In the genomic region with DNA sequence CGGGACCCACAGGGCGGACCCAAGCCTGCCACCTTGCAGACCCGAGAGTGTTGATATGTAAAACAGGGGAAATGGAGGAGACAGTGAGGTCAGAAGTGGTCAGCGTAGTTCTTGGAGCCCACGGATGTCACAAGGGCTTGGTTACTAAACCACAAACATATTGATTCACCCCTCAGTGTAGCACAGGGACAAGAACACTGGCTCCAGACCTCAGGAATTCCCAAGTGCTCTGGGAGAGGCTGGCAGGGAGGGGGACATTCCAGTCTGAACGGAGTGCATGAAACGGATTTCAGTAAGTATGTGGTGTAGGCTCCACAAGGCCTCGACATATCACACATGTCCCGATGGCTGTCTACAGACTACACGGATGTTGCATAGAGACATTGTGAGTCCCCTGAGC, we compare ENCODE assay signal across 26 mouse cellular contexts. TPM values are rescaled to one million over a fixed set of nuclear protein-coding genes. Genes with fewer than 3 reads are reported as not detected.
DNase-seq lines count a peak whose midpoint lies in the region; ATAC-seq and TF ChIP-seq lines count a peak whose summit lies in the region.
"Had no signal": no experiment of that assay in that cellular context is flagged by ENCODE, and none has a peak within 500 bp of the region (broad histone marks: within the 10 kb centered on the region; RNA-seq: fewer than 3 reads in every experiment).

No protein-coding gene starts in this region.

- H3K4me3 ChIP-seq in lung, adult 2 months (replicated peaks; ENCODE audit: extremely low read depth, low read depth, low read length), result no peak overlapping the region
- no peak overlapping the region for H3K4me3 ChIP-seq in lung, postnatal 0 days (ENCODE audit: low read depth, low read length)
- no peak overlapping the region for H3K4me3 ChIP-seq in myocyte
- H3K4me3 ChIP-seq: embryonic facial prominence, embryonic 12.5 days; forebrain, embryonic 12.5 days; heart, embryonic 13.5 days; hindbrain, embryonic 15.5 days had no signal

- H3K79me2 ChIP-seq in myocyte (ENCODE audit: control insufficient read depth, insufficient read depth), result no peaks in the 10 kb centered on the region

- H3K36me3 ChIP-seq in lung, postnatal 0 days (ENCODE audit: insufficient read depth, low read length), result no peaks in the 10 kb centered on the region
- no peaks in the 10 kb centered on the region for H3K36me3 ChIP-seq in myocyte (ENCODE audit: control insufficient read depth, insufficient read depth)
- H3K36me3 ChIP-seq: embryonic facial prominence, embryonic 12.5 days; forebrain, embryonic 12.5 days; G1E; heart, embryonic 13.5 days; hindbrain, embryonic 15.5 days had no signal

- H3K9me3 ChIP-seq in lung, postnatal 0 days (ENCODE audit: low read length), result no peaks in the 10 kb centered on the region
- H3K9me3 ChIP-seq: embryonic facial prominence, embryonic 12.5 days; forebrain, embryonic 12.5 days; G1E; heart, embryonic 13.5 days; hindbrain, embryonic 15.5 days had no signal

- peak overlapping the region; percentile 93 for H3K27ac ChIP-seq in lung, postnatal 0 days (ENCODE audit: low read length)
- H3K27ac ChIP-seq: embryonic facial prominence, embryonic 12.5 days; forebrain, embryonic 12.5 days; heart, embryonic 13.5 days; hindbrain, embryonic 15.5 days had no signal

- no peaks in the 10 kb centered on the region for H3K27me3 ChIP-seq in lung, postnatal 0 days (replicated peaks; ENCODE audit: insufficient read depth, low read length)
- H3K27me3 ChIP-seq in myocyte (ENCODE audit: control insufficient read depth, insufficient read depth, insufficient read length), result no peaks in the 10 kb centered on the region
- H3K27me3 ChIP-seq: embryonic facial prominence, embryonic 12.5 days; forebrain, embryonic 12.5 days; hindbrain, embryonic 15.5 days had no signal

- no peak for TF ChIP-seq CTCF in lung, adult 2 months (IDR thresholded peaks at IDR 0.05; ENCODE audit: insufficient read depth, low read length)
- TF ChIP-seq CTCF in lung, postnatal 0 days (IDR thresholded peaks at IDR 0.05), result no peak

- H3K4me1 ChIP-seq in lung, adult 2 months (ENCODE audit: control insufficient read depth, insufficient read depth, low read length), result no peaks in the 10 kb centered on the region
- H3K4me1 ChIP-seq in lung, postnatal 0 days (ENCODE audit: insufficient read depth, low read depth, low read length), result 0 out of 2 replicates have a peak, but pooled peaks cover 3% of the 10 kb centered on the region
- H3K4me1 ChIP-seq: embryonic facial prominence, embryonic 12.5 days; forebrain, embryonic 12.5 days; hindbrain, embryonic 15.5 days had no signal

- peak; percentile 92 for TF ChIP-seq EP300 in lung, postnatal 0 days (IDR thresholded peaks at IDR 0.05)

- WGBS in lung, adult 2 months, result 60% methylated on average over 10 of the region's 10 CpGs
- WGBS in lung, postnatal 0 days, result 38% methylated on average over 10 of the region's 10 CpGs

- no peak for TF ChIP-seq POLR2A in lung, adult 2 months (IDR thresholded peaks at IDR 0.05; ENCODE audit: borderline replicate concordance, extremely low read depth, low read depth, low read length)
- TF ChIP-seq POLR2A in myocyte (IDR thresholded peaks at IDR 0.05; ENCODE audit: insufficient read length, low read depth), result no peak

- ATAC-seq in lung, postnatal 0 days, result peak; percentile 64
- ATAC-seq: CD4-positive, CD25-positive, alpha-beta regulatory T cell, adult 4 months; forebrain, embryonic 16.5 days had no signal

- no peak overlapping the region for H3ac ChIP-seq in myocyte (ENCODE audit: control insufficient read depth, insufficient read length)

- H3K9ac ChIP-seq in lung, postnatal 0 days (replicated peaks; ENCODE audit: low read depth), result no peak overlapping the region
- H3K9ac ChIP-seq: embryonic facial prominence, embryonic 12.5 days; forebrain, embryonic 12.5 days; heart, embryonic 13.5 days; hindbrain, embryonic 15.5 days had no signal

- H3K4me2 ChIP-seq in lung, postnatal 0 days (replicated peaks; ENCODE audit: low read depth, low read length), result 0 out of 2 replicates have a peak overlapping the region, but pooled peaks have one; percentile 46
- H3K4me2 ChIP-seq in myocyte (ENCODE audit: low read depth), result peak overlapping the region; percentile 20
- H3K4me2 ChIP-seq: embryonic facial prominence, embryonic 12.5 days; forebrain, embryonic 12.5 days; heart, embryonic 13.5 days; hindbrain, embryonic 15.5 days had no signal

- DNase-seq in 3134 (ENCODE audit: extremely low read depth, insufficient read length, low spot score), result peak; percentile 55
- DNase-seq in lung, adult 2 months, result peak; percentile 53
- DNase-seq in lung, postnatal 0 days (ENCODE audit: low spot score), result peak; percentile 86
- no peak for DNase-seq in frontal cortex, postnatal 36 days (ENCODE audit: low spot score in 2 of 2)
- no peak for DNase-seq in heart, adult 8-10 months (ENCODE audit: low spot score)
- DNase-seq: adrenal gland, postnatal 10 days; B cell, adult 2 months; cerebellum, adult 11-12 months; cerebellum, adult 9-10 months; cerebellum, postnatal 25 days; gastrocnemius, postnatal 25 days; heart, postnatal 36 days had no signal

TF ChIP-seq in myocyte, 11 proteins besides CTCF, POLR2A, EP300 and RAD21:
- no peak for TF ChIP-seq REST (IDR thresholded peaks at IDR 0.05; ENCODE audit: insufficient read depth, insufficient read length)
- no peak for TF ChIP-seq TCF12 (IDR thresholded peaks at IDR 0.05; ENCODE audit: insufficient read depth, poor library complexity, severe bottlenecking)
- TF ChIP-seq MYOG (IDR thresholded peaks at IDR 0.05; ENCODE audit: control insufficient read depth in 1 of 3, insufficient read depth in 1 of 3, insufficient read length in 2 of 3, low read depth in 2 of 3), result no peak
- TF ChIP-seq MYOD1 (IDR thresholded peaks at IDR 0.05; ENCODE audit: control insufficient read depth in 1 of 3, insufficient read length in 2 of 3, low read depth in 2 of 3), result no peak
- TF ChIP-seq POLR2AphosphoS2 (IDR thresholded peaks at IDR 0.05; ENCODE audit: insufficient read length, low read depth), result no peak
- no peak for TF ChIP-seq SRF (IDR thresholded peaks at IDR 0.05; ENCODE audit: control insufficient read depth, insufficient read length, low read depth)
- TF ChIP-seq E2F4 (IDR thresholded peaks at IDR 0.05; ENCODE audit: insufficient read depth), result no peak
- TF ChIP-seq USF1 (IDR thresholded peaks at IDR 0.05; ENCODE audit: low read depth), result no peak
- TF ChIP-seq TCF3 (IDR thresholded peaks at IDR 0.05; ENCODE audit: insufficient read length, low read depth), result no peak
- TF ChIP-seq MAX (IDR thresholded peaks at IDR 0.05; ENCODE audit: low read depth), result no peak
- TF ChIP-seq CEBPB (IDR thresholded peaks at IDR 0.05; ENCODE audit: insufficient read depth, poor library complexity, severe bottlenecking), result no peak

RNA-seq across cellular contexts. Expression of gene 2310007B03Rik, which starts 1.2 kb away (rescaled TPM):
- 72.6 and 75.8 TPM in 2 replicates for polyA plus RNA-seq in lung, adult 2 months (2012; rRNA removed)
- polyA plus RNA-seq in lung, postnatal 0 days (2015; fragmentation: Nextera tagmentation; extraction: Ambion mirVana), result 65.3 and 73.6 TPM in 2 replicates
- 0.06 TPM for polyA plus RNA-seq in myocyte (2012; fragmentation: generic; extraction: Trizol)
- total RNA-seq in heart, adult 8-10 months (2022), result not detected
- total RNA-seq: adrenal gland, postnatal 10 days; gastrocnemius, adult 18-20 months; gastrocnemius, postnatal 25 days; granulocyte monocyte progenitor cell, adult 5-6 weeks; heart, postnatal 36 days had no signal
- polyA plus RNA-seq: CD4-positive, CD25-positive, alpha-beta regulatory T cell, adult 4 months; cortical plate, adult 2 months; frontal cortex, adult 2 months; G1E had no signal

RNA-seq across cellular contexts. Expression of gene Crocc2, which starts 6.6 kb away (rescaled TPM):
- polyA plus RNA-seq in lung, adult 2 months (2012; rRNA removed), result 2.2 and 2.8 TPM in 2 replicates
- polyA plus RNA-seq in lung, postnatal 0 days (2015; fragmentation: Nextera tagmentation; extraction: Ambion mirVana), result 1.3 TPM in 2 replicates
- not detected for polyA plus RNA-seq in myocyte (2012; fragmentation: generic; extraction: Trizol)
- under 1 TPM in 3 of 4 experiments, not detected in 1; 0.06 to 0.09 (median 0.06) TPM for total RNA-seq in heart, adult 8-10 months (2022)
- total RNA-seq: gastrocnemius, adult 18-20 months; gastrocnemius, postnatal 25 days; granulocyte monocyte progenitor cell, adult 5-6 weeks; heart, postnatal 36 days had no signal
- polyA plus RNA-seq: CD4-positive, CD25-positive, alpha-beta regulatory T cell, adult 4 months; G1E had no signal

RNA-seq across cellular contexts. Expression of gene Agxt, which starts 26.9 kb away (rescaled TPM):
- polyA plus RNA-seq in lung, adult 2 months (2012; rRNA removed), result not detected in 2 replicates
- 0.08 and 0.10 TPM in 2 replicates for polyA plus RNA-seq in lung, postnatal 0 days (2015; fragmentation: Nextera tagmentation; extraction: Ambion mirVana)
- polyA plus RNA-seq in myocyte (2012; fragmentation: generic; extraction: Trizol), result not detected
- not detected for total RNA-seq in heart, adult 8-10 months (2022)
- total RNA-seq: G1E; gastrocnemius, adult 18-20 months; gastrocnemius, postnatal 25 days; granulocyte monocyte progenitor cell, adult 5-6 weeks; heart, postnatal 36 days had no signal
- polyA plus RNA-seq: brain, embryonic 14.5 days; CD4-positive, CD25-positive, alpha-beta regulatory T cell, adult 4 months; cortical plate, adult 2 months; embryonic facial prominence, embryonic 12.5 days; forebrain, embryonic 12.5 days; forebrain, embryonic 16.5 days; frontal cortex, adult 2 months; G1E; heart, embryonic 13.5 days; hindbrain, embryonic 11.5 days; hindbrain, embryonic 15.5 days had no signal

Comparison
In these comparisons a context has a peak if more than half of its experiments do, and no peak if none do; other contexts are left out.
1. DNase-seq: peak in 3134 (single experiment), lung, adult 2 months (single experiment) and lung, postnatal 0 days (single experiment); none in frontal cortex, postnatal 36 days (0 of 2) and heart, adult 8-10 months (single experiment).
2. RNA of gene 2310007B03Rik, which starts 1.2 kb away (polyA plus RNA-seq): 72.6 to 75.8 TPM in lung, adult 2 months and 65.3 to 73.6 TPM in lung, postnatal 0 days; 0.06 TPM in myocyte (single experiment); every median in the first group is over 10 times any median in the second.